Mouse (Mus musculus) thymus, postnatal 10 days (tissue): ENCODE data around the gene Fam111a.

Experiments
- DNase-seq, 2 experiments: peaks; one replicate each; pipeline ENCODE4 v3.0.0; 2021; ENCODE audit warnings: low spot score in 2 of 2

Fam111a gene

GRCm38 (mm10) chr19:12633176-12633575, 87.6 kb downstream of the Fam111a start, which contains the start of gene Glyat:
Gene Glyat, plus strand, starts transcription at chr19:12633308.
- DNase-seq = no peak

GRCm38 (mm10) chr19:12634259-12634658, 88.7 kb downstream of the Fam111a start:
- DNase-seq = no peak

GRCm38 (mm10) chr19:12634963-12635362, 89.4 kb downstream of the Fam111a start:
- no peak for DNase-seq

GRCm38 (mm10) chr19:12636863-12637262, 91.3 kb downstream of the Fam111a start:
- DNase-seq = no peak

GRCm38 (mm10) chr19:12638049-12638448, 92.5 kb downstream of the Fam111a start:
- DNase-seq = no peak
